ENCODE assay signal across 19 mouse cellular contexts in the genomic region with DNA sequence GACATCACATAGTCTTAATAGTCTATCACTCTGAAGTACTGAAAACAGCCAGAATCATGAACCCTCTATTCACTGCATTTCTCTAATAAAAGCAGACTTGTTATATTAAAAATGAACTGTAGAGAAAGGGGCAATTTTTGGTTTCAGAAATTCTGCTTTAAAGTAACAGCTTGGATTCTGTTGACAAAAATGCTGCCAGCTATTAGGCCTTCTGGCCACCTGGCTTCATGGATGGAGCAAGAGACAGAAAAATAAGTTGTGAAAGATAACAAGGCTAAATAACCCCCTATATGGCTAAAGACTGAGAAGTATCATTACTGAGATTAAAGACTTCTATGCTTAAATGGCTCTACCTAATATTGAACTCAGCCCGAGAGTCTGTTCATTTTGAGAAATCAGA.
DNase-seq lines count a peak whose midpoint lies in the region; TF ChIP-seq lines count a peak whose summit lies in the region.
"Had no signal": no experiment of that assay in that cellular context is flagged by ENCODE, and none has a peak within 500 bp of the region (broad histone marks: within the 10 kb centered on the region; RNA-seq: fewer than 3 reads in every experiment).

No protein-coding gene starts in this region.

- H3K4me3 ChIP-seq in cerebellum, adult 2 months (replicated peaks; ENCODE audit: insufficient read depth, low read depth, low read length) = no peak overlapping the region
- H3K4me3 ChIP-seq: embryonic facial prominence, embryonic 12.5 days; embryonic facial prominence, embryonic 15.5 days; heart, adult 2 months; heart, embryonic 10.5 days; heart, embryonic 13.5 days; hindbrain, embryonic 12.5 days; hindbrain, embryonic 15.5 days had no signal

- H3K27ac ChIP-seq in cerebellum, adult 2 months (ENCODE audit: insufficient read depth, low read length) = no peak overlapping the region
- H3K27ac ChIP-seq: embryonic facial prominence, embryonic 12.5 days; embryonic facial prominence, embryonic 15.5 days; heart, adult 2 months; heart, embryonic 10.5 days; heart, embryonic 13.5 days; hindbrain, embryonic 12.5 days; hindbrain, embryonic 15.5 days had no signal

- H3K27me3 ChIP-seq in cerebellum, adult 2 months (ENCODE audit: control insufficient read depth, insufficient read depth, low read length) = no peaks in the 10 kb centered on the region
- H3K27me3 ChIP-seq: embryonic facial prominence, embryonic 12.5 days; embryonic facial prominence, embryonic 15.5 days; heart, embryonic 13.5 days; hindbrain, embryonic 12.5 days; hindbrain, embryonic 15.5 days had no signal

- 79% methylated on average over 1 of the region's 1 CpGs for WGBS in cerebellum, adult 2 months

- TF ChIP-seq CTCF in cerebellum, adult 2 months (IDR thresholded peaks at IDR 0.05; ENCODE audit: borderline replicate concordance, insufficient read depth, low read depth, low read length) = no peak

- peak; percentile 82 for DNase-seq in brain, adult 2 months (ENCODE audit: low read depth, low spot score)
- DNase-seq in cerebellum, adult 11 months = peak; percentile 20
- DNase-seq in cerebellum, adult 2 months = peak; percentile 34 to 67
- DNase-seq in cerebellum, adult 9-11 months = peak; percentile 49
- no peak for DNase-seq in c-Kit-positive CD71-positive TER-119-positive erythroid progenitor cells, embryonic 14.5 days (ENCODE audit: low spot score)
- no peak for DNase-seq in frontal cortex, postnatal 36 days (ENCODE audit: low spot score in 2 of 2)
- DNase-seq in neural tube, embryonic 10.5 days (ENCODE audit: extremely low spot score, low spot score) = no peak
- DNase-seq: adrenal gland, adult 2 months; adrenal gland, postnatal 14 days; forebrain, postnatal 0 days; gastrocnemius, postnatal 36 days; heart, adult 2 months; kidney, adult 2 months had no signal

- H3K4me1 ChIP-seq in cerebellum, adult 2 months (ENCODE audit: control insufficient read depth, insufficient read depth, low read length) = peaks cover 7% of the 10 kb centered on the region; the same call in 1 of the 2 replicates
- H3K4me1 ChIP-seq: embryonic facial prominence, embryonic 12.5 days; embryonic facial prominence, embryonic 15.5 days; heart, embryonic 10.5 days; heart, embryonic 13.5 days; hindbrain, embryonic 12.5 days; hindbrain, embryonic 15.5 days had no signal

- no peak for TF ChIP-seq POLR2A in cerebellum, adult 2 months (IDR thresholded peaks at IDR 0.05; ENCODE audit: borderline replicate concordance, insufficient read depth, low read length)

Comparison
In these comparisons a context has a peak if more than half of its experiments do, and no peak if none do; other contexts are left out.
1. DNase-seq: peak in brain, adult 2 months (single experiment), cerebellum, adult 11 months (single experiment), cerebellum, adult 2 months (2 of 2) and cerebellum, adult 9-11 months (single experiment); none in c-Kit-positive CD71-positive TER-119-positive erythroid progenitor cells, embryonic 14.5 days (single experiment), frontal cortex, postnatal 36 days (0 of 2) and neural tube, embryonic 10.5 days (single experiment).